Mouse (Mus musculus) ovary, postnatal 10 days (tissue): Measurements from ENCODE around the gene Sfxn2.

Source experiments
- DNase-seq: peaks from one replicate; pipeline ENCODE4 v3.0.0; 2022; ENCODE audit warnings: low spot score

Gene Sfxn2

GRCm38 (mm10) chr19:46629807-46630206 lies 56.6 kb downstream of the Sfxn2 start:
- DNase-seq, result no peak

- DNase-seq, result no peak
These were observed 58.5 kb downstream of the Sfxn2 start for GRCm38 (mm10) chr19:46631637-46632036.

- DNase-seq, result no peak
These were observed 62.6 kb downstream of the Sfxn2 start for GRCm38 (mm10) chr19:46635766-46636165.

DNA sequence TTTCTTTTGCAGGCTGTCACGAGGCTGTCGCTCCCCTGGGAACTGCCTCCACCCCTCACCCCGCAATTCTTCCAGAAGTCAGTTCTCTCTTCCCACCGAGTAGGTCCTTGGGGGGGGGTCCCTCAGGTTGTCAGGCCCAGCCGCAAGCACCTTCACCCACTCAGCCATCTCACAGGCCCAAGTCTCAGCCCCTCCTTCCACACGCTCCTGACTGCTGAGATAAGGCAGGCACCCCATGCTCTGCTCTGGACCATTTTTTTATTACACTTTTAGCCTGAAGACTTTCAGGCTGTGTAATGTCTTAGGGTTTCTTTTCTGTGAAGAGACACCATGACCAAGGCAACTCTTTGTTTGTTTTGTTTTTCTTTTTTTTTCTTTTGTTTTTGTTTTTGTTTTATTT lies 64.4 kb downstream of the Sfxn2 start:
- no peak for DNase-seq

DNA sequence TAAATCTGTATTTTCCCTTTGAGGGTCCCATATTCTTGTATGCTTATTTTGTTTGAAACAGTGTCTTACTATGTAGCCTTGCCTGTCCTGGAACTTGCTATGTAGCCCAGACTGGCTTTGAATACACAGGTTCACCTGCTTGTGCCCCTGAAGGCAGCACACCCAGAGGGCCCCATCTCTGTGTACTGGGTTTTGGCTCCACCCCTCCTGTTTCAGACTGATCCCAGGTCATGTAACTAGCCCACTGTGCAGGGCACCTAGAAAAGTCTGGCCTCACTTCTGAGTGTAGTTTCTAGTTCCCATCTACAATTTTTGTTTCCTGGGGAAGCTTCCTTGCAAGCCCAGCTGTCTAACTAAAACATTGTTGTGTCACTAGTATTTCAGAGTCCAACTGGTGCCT lies 65.9 kb downstream of the Sfxn2 start:
- DNase-seq, result no peak

DNA sequence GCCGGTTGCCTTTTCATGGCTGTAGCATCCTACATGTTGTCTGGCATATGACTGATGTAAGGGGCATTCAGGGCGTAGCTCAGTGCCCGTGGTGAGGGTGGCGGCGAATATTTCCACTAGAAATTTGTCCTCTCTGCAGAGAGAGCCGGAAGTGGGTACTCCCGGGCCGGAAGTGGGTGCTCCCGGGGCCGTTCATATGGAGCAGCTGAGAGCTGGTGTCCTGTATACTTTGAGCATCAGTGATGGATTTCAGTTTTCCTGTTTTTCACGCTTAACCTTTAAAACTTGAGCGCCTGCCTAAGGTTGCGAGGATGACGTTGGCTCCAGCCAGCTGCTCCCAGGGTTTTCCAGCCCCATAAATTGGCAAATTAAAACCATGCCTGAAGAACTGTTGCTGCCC lies 66.3 kb downstream of the Sfxn2 start:
- DNase-seq, result no peak

GRCm38 (mm10) chr19:46640780-46641179 lies 67.6 kb downstream of the Sfxn2 start:
- DNase-seq, result no peak

DNA sequence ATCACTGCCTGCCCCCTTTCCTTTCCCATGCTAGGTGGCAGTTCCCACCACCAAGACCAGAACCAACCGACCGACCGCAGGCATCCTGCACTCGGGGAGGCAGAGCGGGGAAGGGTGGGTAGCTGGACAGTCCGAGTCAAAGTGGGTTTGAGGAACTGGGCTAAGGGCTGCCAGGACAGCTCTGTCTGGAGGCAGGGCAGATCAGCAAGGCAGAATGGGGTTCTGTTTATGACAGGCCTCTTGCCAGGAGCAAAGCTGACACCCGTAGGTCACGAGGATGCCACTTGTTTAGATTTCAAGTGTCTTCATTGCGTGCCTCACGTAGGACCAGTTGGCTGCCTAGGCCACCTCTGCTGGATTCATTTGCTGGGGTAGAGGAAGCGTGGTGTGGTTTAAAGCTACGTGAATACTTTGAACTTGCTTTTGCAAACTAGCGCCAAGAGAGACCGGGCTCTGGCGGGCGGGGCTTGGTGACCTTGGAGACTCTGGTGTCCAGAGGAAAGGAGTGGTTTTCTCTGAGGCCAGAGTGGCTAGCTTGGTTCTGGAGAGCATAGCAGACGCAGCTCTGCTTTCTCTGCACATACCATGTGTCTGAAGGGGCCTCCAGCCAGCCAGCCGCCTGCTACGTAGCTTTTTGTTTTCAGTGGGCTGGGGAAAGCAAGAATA lies 68.4 kb downstream of the Sfxn2 start:
- DNase-seq, result peak; percentile 42

DNA sequence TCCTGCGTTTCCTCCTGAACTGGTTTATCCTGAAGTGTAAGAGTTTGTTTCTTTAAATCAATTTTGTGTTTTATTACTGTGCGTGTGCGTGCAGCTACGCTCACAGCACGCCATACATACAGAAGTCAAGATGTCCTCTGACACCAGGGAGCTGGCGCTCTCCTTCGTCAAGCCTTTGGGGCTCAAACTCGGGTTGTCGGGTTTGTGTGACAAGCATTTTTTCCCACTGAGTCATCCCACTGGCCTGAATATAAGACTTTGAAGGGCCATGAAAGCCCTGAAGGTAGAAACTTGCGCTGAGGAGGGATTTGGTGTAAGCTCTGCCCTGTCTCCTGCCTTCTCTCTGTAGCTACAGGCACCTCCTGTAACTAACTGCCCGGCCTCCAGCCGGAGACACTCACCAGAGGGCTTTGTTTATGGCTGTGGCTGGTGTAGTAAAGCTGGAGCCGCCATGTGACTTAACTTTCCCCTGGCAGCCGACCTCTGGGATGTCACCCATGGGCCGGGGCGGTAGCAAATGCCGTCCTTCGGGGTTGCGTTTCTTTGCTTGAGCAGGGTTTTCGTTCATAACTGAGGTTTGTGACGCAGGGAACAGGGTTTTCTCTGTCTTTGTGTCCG lies 69.1 kb downstream of the Sfxn2 start:
- no peak for DNase-seq

GRCm38 (mm10) chr19:46643236-46643635 lies 70.1 kb downstream of the Sfxn2 start:
- DNase-seq, result no peak

- no peak for DNase-seq
These were observed 71.2 kb downstream of the Sfxn2 start for GRCm38 (mm10) chr19:46644343-46644792.

GRCm38 (mm10) chr19:46644793-46645602 lies 71.8 kb downstream of the Sfxn2 start:
- DNase-seq, result no peak

DNA sequence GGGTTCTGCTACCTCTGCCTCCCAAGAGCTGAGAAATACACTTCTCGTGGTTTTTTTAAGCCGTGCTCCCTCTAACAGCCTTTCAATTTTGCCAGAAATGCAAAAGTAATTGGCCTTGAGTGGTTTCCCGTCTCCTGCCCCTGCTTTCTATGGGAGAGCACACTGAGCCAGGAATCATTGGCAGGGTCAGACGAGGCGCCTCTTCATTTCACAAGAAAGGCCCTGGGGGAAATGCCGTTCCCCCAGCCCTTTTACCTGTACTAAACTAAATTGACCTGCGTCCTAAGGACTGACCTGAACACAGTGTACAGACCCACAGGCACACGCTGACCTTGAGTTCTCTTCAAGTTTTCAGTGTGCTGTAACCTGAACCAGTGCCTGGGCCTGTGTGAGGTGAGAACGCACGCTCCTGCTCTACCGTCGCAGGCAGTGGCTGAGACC lies 72.9 kb downstream of the Sfxn2 start:
- no peak for DNase-seq

GRCm38 (mm10) chr19:46647254-46647653 lies 74.1 kb downstream of the Sfxn2 start:
- DNase-seq, result no peak
